In genomic region chr7:96156481-96157255, GRCm38 (mm10) we compare ENCODE assay signal across 21 mouse cellular contexts. TPM values are rescaled to one million over a fixed set of nuclear protein-coding genes. Genes with fewer than 3 reads are reported as not detected.
A peak's percentile ranks its signal among the peaks of the same experiment; 100 is the strongest.
DNase-seq lines count a peak whose midpoint lies in the region; ATAC-seq and TF ChIP-seq lines count a peak whose summit lies in the region.
"Had no signal": no experiment of that assay in that cellular context is flagged by ENCODE, and none has a peak within 500 bp of the region (broad histone marks: within the 10 kb centered on the region; RNA-seq: fewer than 3 reads in every experiment).

No protein-coding gene starts in this region.

- ATAC-seq in midbrain, embryonic 11.5 days (ENCODE audit: low FRiP score): no peak
- no peak for ATAC-seq in midbrain, embryonic 16.5 days
- no peak for ATAC-seq in hindbrain, postnatal 0 days
- ATAC-seq: forebrain, embryonic 13.5 days; forebrain, postnatal 0 days; intestine, embryonic 15.5 days had no signal

- TF ChIP-seq CTCF in hindbrain, postnatal 0 days (IDR thresholded peaks at IDR 0.05; ENCODE audit: low read depth): no peak

- peaks cover 32% of the 10 kb centered on the region for H3K27me3 ChIP-seq in midbrain, embryonic 11.5 days (ENCODE audit: control insufficient read depth, insufficient read depth, low read length)
- H3K27me3 ChIP-seq in midbrain, embryonic 16.5 days (ENCODE audit: control insufficient read depth, insufficient read depth, low read depth, low read length): no peaks in the 10 kb centered on the region; the same call in 1 of the 2 replicates
- H3K27me3 ChIP-seq in hindbrain, postnatal 0 days (ENCODE audit: insufficient read depth, low read length): no peaks in the 10 kb centered on the region
- H3K27me3 ChIP-seq: embryonic facial prominence, embryonic 13.5 days; forebrain, embryonic 13.5 days; heart, embryonic 13.5 days; hindbrain, embryonic 12.5 days; intestine, embryonic 15.5 days had no signal

- peaks cover 7% of the 10 kb centered on the region; the same call in 1 of the 2 replicates for H3K4me1 ChIP-seq in midbrain, embryonic 11.5 days (ENCODE audit: control insufficient read depth, insufficient read depth, low read length)
- 0 out of 2 replicates have a peak, but pooled peaks cover 7% of the 10 kb centered on the region for H3K4me1 ChIP-seq in midbrain, embryonic 16.5 days (ENCODE audit: control insufficient read depth, insufficient read depth, low read length)
- no peaks in the 10 kb centered on the region; the same call in 1 of the 2 replicates for H3K4me1 ChIP-seq in hindbrain, postnatal 0 days (ENCODE audit: insufficient read depth, low read length)
- H3K4me1 ChIP-seq: intestine, embryonic 15.5 days had no signal

- intact Hi-C loops in left cerebral cortex, postnatal 14 days (cut with DNase I): no loop called here

- H3K9me3 ChIP-seq in midbrain, embryonic 11.5 days (ENCODE audit: control insufficient read depth, low read length): no peaks in the 10 kb centered on the region
- H3K9me3 ChIP-seq in midbrain, embryonic 16.5 days (replicated peaks; ENCODE audit: control insufficient read depth, low read length, poor library complexity, severe bottlenecking): no peaks in the 10 kb centered on the region
- no peaks in the 10 kb centered on the region for H3K9me3 ChIP-seq in hindbrain, postnatal 0 days (ENCODE audit: low read length)
- H3K9me3 ChIP-seq: embryonic facial prominence, embryonic 13.5 days; forebrain, embryonic 13.5 days; heart, embryonic 13.5 days; hindbrain, embryonic 12.5 days; intestine, embryonic 15.5 days had no signal

- no peak overlapping the region for H3K4me3 ChIP-seq in midbrain, embryonic 11.5 days (ENCODE audit: low read depth, low read length)
- H3K4me3 ChIP-seq in midbrain, embryonic 16.5 days (ENCODE audit: low read depth, low read length): no peak overlapping the region
- H3K4me3 ChIP-seq in hindbrain, postnatal 0 days (ENCODE audit: low read length): no peak overlapping the region
- H3K4me3 ChIP-seq: embryonic facial prominence, embryonic 13.5 days; forebrain, embryonic 13.5 days; gastrocnemius, adult 2 months; heart, adult 2 months; heart, embryonic 13.5 days; hindbrain, embryonic 12.5 days; intestine, embryonic 15.5 days had no signal

- WGBS in midbrain, embryonic 11.5 days: 73% methylated on average over 7 of the region's 7 CpGs
- 73% methylated on average over 7 of the region's 7 CpGs for WGBS in midbrain, embryonic 16.5 days
- 78% methylated on average over 7 of the region's 7 CpGs for WGBS in hindbrain, postnatal 0 days

- no peak overlapping the region for H3K4me2 ChIP-seq in midbrain, embryonic 11.5 days
- no peak overlapping the region for H3K4me2 ChIP-seq in midbrain, embryonic 16.5 days (ENCODE audit: low read length)
- H3K4me2 ChIP-seq in hindbrain, postnatal 0 days (ENCODE audit: low read depth, low read length): no peak overlapping the region
- H3K4me2 ChIP-seq: embryonic facial prominence, embryonic 13.5 days; forebrain, embryonic 13.5 days; heart, embryonic 13.5 days; hindbrain, embryonic 12.5 days; intestine, embryonic 15.5 days had no signal

- H3K27ac ChIP-seq in midbrain, embryonic 11.5 days (ENCODE audit: low read depth, low read length): no peak overlapping the region
- no peak overlapping the region for H3K27ac ChIP-seq in midbrain, embryonic 16.5 days (ENCODE audit: low read length)
- no peak overlapping the region for H3K27ac ChIP-seq in hindbrain, postnatal 0 days
- H3K27ac ChIP-seq: embryonic facial prominence, embryonic 13.5 days; forebrain, embryonic 13.5 days; gastrocnemius, adult 2 months; heart, adult 2 months; heart, embryonic 13.5 days; hindbrain, embryonic 12.5 days; intestine, embryonic 15.5 days had no signal

- no peak overlapping the region for H3K9ac ChIP-seq in midbrain, embryonic 11.5 days (ENCODE audit: low read length)
- H3K9ac ChIP-seq in midbrain, embryonic 16.5 days (ENCODE audit: low read depth, low read length): no peak overlapping the region
- no peak overlapping the region for H3K9ac ChIP-seq in hindbrain, postnatal 0 days (replicated peaks; ENCODE audit: low read length)
- H3K9ac ChIP-seq: embryonic facial prominence, embryonic 13.5 days; forebrain, embryonic 13.5 days; forebrain, postnatal 0 days; heart, embryonic 13.5 days; hindbrain, embryonic 12.5 days; intestine, embryonic 15.5 days had no signal

- no peaks in the 10 kb centered on the region for H3K36me3 ChIP-seq in midbrain, embryonic 11.5 days (ENCODE audit: control insufficient read depth, insufficient read depth, low read length)
- no peaks in the 10 kb centered on the region for H3K36me3 ChIP-seq in midbrain, embryonic 16.5 days (ENCODE audit: control insufficient read depth, insufficient read depth, low read length)
- H3K36me3 ChIP-seq in hindbrain, postnatal 0 days (ENCODE audit: insufficient read depth, low read length): no peaks in the 10 kb centered on the region
- H3K36me3 ChIP-seq: embryonic facial prominence, embryonic 13.5 days; heart, embryonic 13.5 days; hindbrain, embryonic 12.5 days; intestine, embryonic 15.5 days had no signal

- peak; percentile 53 for DNase-seq in midbrain, embryonic 11.5 days (ENCODE audit: low spot score, missing footprints)
- DNase-seq in adrenal gland, postnatal 10 days: peak; percentile 79
- DNase-seq in adrenal gland, postnatal 36 days: peak; percentile 7 to 57
- no peak for DNase-seq in gastrocnemius, postnatal 4 days (ENCODE audit: low spot score in 2 of 2)
- DNase-seq in hindbrain, postnatal 0 days (ENCODE audit: low spot score): no peak
- no peak for DNase-seq in left cerebral cortex, postnatal 14 days (ENCODE audit: low spot score in 2 of 2)
- DNase-seq: cerebellum, adult 11-12 months; cerebellum, adult 9-10 months; cerebellum, postnatal 36 days; forebrain, postnatal 0 days; gastrocnemius, adult 2 months; gastrocnemius, postnatal 25 days; heart, adult 2 months; heart, postnatal 36 days; kidney, adult 18-20 months had no signal

RNA-seq across cellular contexts. Expression of gene Tenm4, which starts 14.4 kb away (rescaled TPM):
- 21.1 and 24.8 TPM in 2 replicates for polyA plus RNA-seq in midbrain, embryonic 11.5 days (2014; fragmentation: Nextera tagmentation; extraction: Ambion mirVana)
- 41.4 and 53.4 TPM in 2 replicates for polyA plus RNA-seq in midbrain, embryonic 16.5 days (2015; fragmentation: Nextera tagmentation; extraction: Ambion mirVana)
- 10 to 100 TPM; 15.6 to 22.3 TPM for total RNA-seq in adrenal gland, postnatal 10 days (2021)
- 10 to 100 TPM; 14.3 to 18.7 TPM for total RNA-seq in adrenal gland, postnatal 36 days (2021)
- total RNA-seq in gastrocnemius, postnatal 4 days (2021): 10 to 100 TPM; 16.0 to 23.0 TPM
- 49.7 and 49.8 TPM in 2 replicates for total RNA-seq in hindbrain, postnatal 0 days (2014; rRNA removed)
- 24.1 and 24.7 TPM in 2 replicates for polyA plus RNA-seq in hindbrain, postnatal 0 days (2015; fragmentation: Nextera tagmentation; extraction: Ambion mirVana)
- total RNA-seq in left cerebral cortex, postnatal 14 days (2021): 100 to 1,000 TPM; 117 to 118 TPM

Comparison
In these comparisons a context has a peak if more than half of its experiments do, and no peak if none do; other contexts are left out.
1. DNase-seq: peak in midbrain, embryonic 11.5 days (single experiment), adrenal gland, postnatal 10 days (single experiment) and adrenal gland, postnatal 36 days (2 of 2); none in gastrocnemius, postnatal 4 days (0 of 2), hindbrain, postnatal 0 days (single experiment) and left cerebral cortex, postnatal 14 days (0 of 2).